Mouse (Mus musculus) testis, adult 2 months (tissue): Measurements from ENCODE around the gene Ghr.

Experiments
- CTCF ChIP-seq: fragments of 200-500 bp; IDR thresholded peaks from 2 replicates; pipeline ENCODE4 v1.5.1; 2012; ENCODE audit warnings: low read depth, mild to moderate bottlenecking, inconsistent platforms, low read length, moderate library complexity; ENCODE audit not compliant: control insufficient read depth, insufficient read depth, insufficient replicate concordance
- POLR2A ChIP-seq: fragments of 200-500 bp; IDR thresholded peaks from 2 replicates; pipeline ENCODE4 v1.6.1; 2012; ENCODE audit warnings: low read depth, mild to moderate bottlenecking, inconsistent platforms, low read length, moderate library complexity; ENCODE audit not compliant: control insufficient read depth

GRCm38 (mm10) chr15:3445285-3445909 is 137.9 kb downstream of the Ghr start:
- TF ChIP-seq CTCF, result no peak
- no peak for TF ChIP-seq POLR2A
